Mouse (Mus musculus) forebrain, embryonic 13.5 days (tissue): Measurements from ENCODE around the gene Grifin. TPM values are rescaled to one million over a fixed set of nuclear protein-coding genes. Genes with fewer than 3 reads are reported as not detected.
A peak's percentile ranks its signal among the peaks of the same experiment; 100 is the strongest.

Experiments used
- ATAC-seq: fragments of 200-750 bp; cut with Nextera tagmentation; 2 replicates; pipeline ENCODE4 v1.8.0; 2017
- H3K27ac ChIP-seq: fragments of 300-500 bp; sonication (generic); 2 replicates; pipeline ENCODE4 v1.5.1; 2015; ENCODE audit warnings: inconsistent platforms, mild to moderate bottlenecking, moderate library complexity
- H3K27me3 ChIP-seq: fragments of 300-500 bp; sonication (generic); 2 replicates; pipeline ENCODE4 v1.6.1; 2015; ENCODE audit warnings: mild to moderate bottlenecking, inconsistent platforms
- H3K36me3 ChIP-seq: fragments of 300-500 bp; sonication (generic); 2 replicates; pipeline ENCODE4 v1.6.1; 2015; ENCODE audit warnings: mild to moderate bottlenecking, inconsistent platforms; ENCODE audit not compliant: poor library complexity, severe bottlenecking
- H3K4me1 ChIP-seq: fragments of 300-500 bp; sonication (generic); 2 replicates; pipeline ENCODE4 v1.6.1; 2015; ENCODE audit warnings: inconsistent platforms
- H3K4me2 ChIP-seq: fragments of 300-500 bp; sonication (generic); 2 replicates; pipeline ENCODE4 v1.6.1; 2015; ENCODE audit warnings: inconsistent platforms, mild to moderate bottlenecking, moderate library complexity
- H3K4me3 ChIP-seq: fragments of 300-500 bp; sonication (generic); 2 replicates; pipeline ENCODE4 v1.5.1; 2015; ENCODE audit warnings: mild to moderate bottlenecking, inconsistent platforms
- H3K9ac ChIP-seq: fragments of 300-500 bp; sonication (generic); 2 replicates; pipeline ENCODE4 v1.6.1; 2015; ENCODE audit warnings: mild to moderate bottlenecking, inconsistent platforms
- H3K9me3 ChIP-seq: fragments of 300-500 bp; sonication (generic); replicated peaks from 2 replicates; pipeline ENCODE4 v1.6.1; 2016; ENCODE audit warnings: inconsistent platforms
- WGBS: fragments of 180-500 bp; shearing (Covaris S2); methylation state at CpG from one replicate; pipeline ENCODE4 v1.1.7; 2015; 5-methylcytosine and 5-hydroxymethylcytosine counted together
- polyA plus RNA-seq: library from polyadenylated mRNA; unstranded; fragments of >200 nt; fragmentation: Nextera tagmentation; extraction: Ambion mirVana; gene quantifications from 2 replicates; pipeline ENCODE4 v1.2.1, GENCODE M21; 2015

Grifin gene
- polyA plus RNA-seq, 1 experiment from 2014 or later = 0.49 TPM

DNA sequence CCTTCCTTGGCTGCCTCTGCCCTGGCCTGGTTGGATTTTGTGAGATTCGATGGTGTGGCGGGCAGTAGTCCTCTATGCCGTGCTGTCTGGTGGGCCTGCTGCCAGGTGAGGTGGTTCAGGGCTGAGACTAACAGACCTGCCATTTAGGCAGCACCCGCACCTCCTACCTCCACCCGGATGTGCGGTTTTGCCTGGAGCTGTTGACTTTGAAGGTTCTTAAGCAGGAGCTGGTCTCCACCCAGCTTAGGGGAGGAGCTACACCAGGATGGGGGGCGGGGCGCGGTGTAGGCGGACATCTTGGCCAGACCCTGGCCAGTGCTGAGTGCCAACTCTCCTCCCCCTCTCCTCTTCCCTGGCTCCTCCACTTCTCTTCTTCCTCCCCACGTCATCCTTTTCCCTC is 2.5 kb upstream of the Grifin start:
- Histone ChIP-seq H3K36me3 (no peaks in the 10 kb centered on the region), H3K27ac (no peak overlapping the region), H3K4me2 (no peak overlapping the region), H3K27me3 (no peaks in the 10 kb centered on the region), H3K9ac (no peak overlapping the region), H3K9me3 (no peaks in the 10 kb centered on the region), H3K4me1 (peaks cover 43% of the 10 kb centered on the region), H3K4me3 (no peak overlapping the region)
- no peak for ATAC-seq
- 47% methylated on average over 11 of the region's 11 CpGs for WGBS

DNA sequence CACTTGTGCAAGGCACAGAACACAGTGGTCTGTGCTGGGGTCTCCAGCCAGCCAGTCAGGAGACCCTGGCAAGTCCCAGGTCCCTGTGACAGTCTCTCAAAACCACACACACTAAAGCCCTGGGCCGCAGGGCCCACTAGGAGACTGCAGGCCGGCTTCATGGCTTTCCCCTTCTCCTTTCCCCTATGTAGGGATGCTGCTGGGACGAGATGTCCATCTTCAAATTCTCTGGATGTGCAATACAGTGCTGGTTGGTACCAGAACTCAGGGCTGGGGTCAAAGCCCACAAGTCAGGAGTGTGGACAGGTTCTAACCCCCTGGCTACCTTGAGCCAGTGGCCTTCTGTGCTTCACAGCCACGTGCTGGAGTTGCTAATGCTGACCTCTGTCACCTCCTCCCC is 1.4 kb upstream of the Grifin start:
- H3K9ac ChIP-seq = no peak overlapping the region
- H3K9me3 ChIP-seq = no peaks in the 10 kb centered on the region

DNA sequence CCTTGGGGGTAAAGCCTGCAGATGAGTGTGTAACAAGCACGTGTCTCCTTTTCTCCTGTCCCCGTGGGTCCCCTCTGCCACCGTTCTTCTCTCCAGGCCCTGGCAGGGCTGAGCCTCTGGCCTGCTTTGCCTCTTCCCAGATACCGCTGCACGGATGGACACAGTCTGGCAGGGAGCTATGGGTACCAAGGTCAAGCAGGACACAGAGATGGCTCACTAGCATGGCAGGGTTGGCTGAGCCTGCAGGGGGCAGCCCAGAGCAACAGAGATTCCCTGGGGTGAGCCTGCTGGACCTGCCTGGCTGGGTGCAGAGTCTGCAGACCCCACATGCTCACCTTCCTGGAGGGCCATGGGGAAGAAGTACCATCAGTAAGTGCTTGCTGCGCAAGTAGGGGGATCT is 985 bp upstream of the Grifin start:
- H3K27ac ChIP-seq = no peak overlapping the region
- H3K4me3 ChIP-seq = no peak overlapping the region
- no peaks in the 10 kb centered on the region for H3K9me3 ChIP-seq
- 0 out of 2 replicates have a peak, but pooled peaks have one; percentile 28 for ATAC-seq
- 65% methylated on average over 6 of the region's 6 CpGs for WGBS
- no peak overlapping the region for H3K4me2 ChIP-seq
- H3K9ac ChIP-seq = no peak overlapping the region
- H3K27me3 ChIP-seq = no peaks in the 10 kb centered on the region
- peaks cover 39% of the 10 kb centered on the region for H3K4me1 ChIP-seq
- H3K36me3 ChIP-seq = no peaks in the 10 kb centered on the region

More for the DNA sequence above, 1.4 kb upstream of the Grifin start:
- Histone ChIP-seq H3K36me3 (no peaks in the 10 kb centered on the region), H3K4me2 (no peak overlapping the region), H3K27ac (no peak overlapping the region), H3K4me1 (peaks cover 39% of the 10 kb centered on the region), H3K4me3 (no peak overlapping the region), H3K27me3 (no peaks in the 10 kb centered on the region)
- 80% methylated on average over 4 of the region's 4 CpGs for WGBS
- ATAC-seq = no peak

DNA sequence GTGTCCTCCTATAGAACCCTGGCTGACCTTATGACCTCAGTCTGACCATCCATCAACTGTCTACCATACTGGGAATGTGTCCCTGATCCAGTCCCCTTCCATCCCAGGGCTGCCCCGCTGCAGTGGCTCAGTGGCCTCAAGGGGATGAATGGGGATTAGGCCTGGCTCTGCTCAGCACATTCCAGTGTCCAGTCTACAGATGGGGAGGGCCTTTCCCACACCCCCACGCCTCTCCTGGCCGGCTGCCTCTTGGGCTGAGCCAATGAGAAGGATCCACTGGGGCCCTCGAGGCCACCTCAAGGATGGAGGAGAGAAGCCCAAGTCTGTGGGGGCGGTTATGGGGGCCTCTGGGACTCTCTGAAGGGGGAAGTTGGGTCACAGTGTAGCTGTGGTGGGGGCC is 580 bp upstream of the Grifin start:
- Histone ChIP-seq H3K36me3 (no peaks in the 10 kb centered on the region), H3K4me3 (no peak overlapping the region), H3K9me3 (no peaks in the 10 kb centered on the region), H3K9ac (no peak overlapping the region), H3K27me3 (no peaks in the 10 kb centered on the region), H3K4me2 (no peak overlapping the region), H3K4me1 (peaks cover 39% of the 10 kb centered on the region), H3K27ac (no peak overlapping the region)
- 18% methylated on average over 5 of the region's 5 CpGs for WGBS
- ATAC-seq = 0 out of 2 replicates have a peak, but pooled peaks have one; percentile 31

DNA sequence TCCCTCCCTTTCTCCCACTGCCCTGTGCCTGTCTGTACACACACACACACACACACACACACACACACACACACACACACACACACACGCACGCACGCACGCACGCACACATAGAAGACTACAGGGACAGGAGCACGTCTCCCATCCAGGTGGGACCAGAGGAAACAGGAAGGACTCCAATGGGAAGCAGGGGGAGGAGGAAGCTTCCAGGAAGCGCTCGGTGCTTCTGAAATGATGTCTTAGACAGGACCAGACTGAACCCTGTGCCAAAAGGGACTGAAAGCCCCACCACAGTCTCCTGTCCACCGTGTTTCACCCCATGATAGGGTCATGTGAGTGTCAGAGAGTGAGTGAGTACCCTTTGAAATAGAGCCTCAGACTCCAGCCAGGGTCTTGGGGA is 2.3 kb downstream of the Grifin start:
- Histone ChIP-seq H3K4me2 (no peak overlapping the region), H3K27ac (no peak overlapping the region), H3K4me1 (peaks cover 21% of the 10 kb centered on the region), H3K9ac (no peak overlapping the region), H3K4me3 (no peak overlapping the region), H3K9me3 (no peaks in the 10 kb centered on the region), H3K36me3 (no peaks in the 10 kb centered on the region), H3K27me3 (no peaks in the 10 kb centered on the region)
- no peak for ATAC-seq
- WGBS = 75% methylated on average over 7 of the region's 9 CpGs

DNA sequence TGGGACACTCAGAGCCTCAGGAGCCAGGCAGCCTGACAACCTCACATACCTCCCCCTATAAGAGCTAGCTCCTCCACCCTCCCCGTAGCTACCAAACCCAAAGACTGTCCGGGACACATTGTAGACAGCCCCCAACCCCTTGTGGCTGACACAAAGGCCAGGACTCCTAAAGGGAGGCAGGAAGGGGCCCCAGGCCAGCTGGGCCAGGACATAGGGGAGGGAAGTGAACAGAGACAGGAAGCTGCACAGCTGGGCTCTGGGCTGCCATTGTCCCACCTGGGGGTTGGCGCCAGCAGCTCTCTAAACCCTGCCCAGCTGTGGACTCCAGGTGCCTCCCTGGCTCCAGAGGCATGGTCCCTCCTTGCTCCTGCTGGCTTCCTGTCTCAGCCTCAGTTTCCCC is 8.0 kb downstream of the Grifin start:
- Histone ChIP-seq H3K9me3 (no peaks in the 10 kb centered on the region), H3K36me3 (no peaks in the 10 kb centered on the region), H3K4me1 (no peaks in the 10 kb centered on the region), H3K4me3 (no peak overlapping the region), H3K27ac (no peak overlapping the region), H3K9ac (no peak overlapping the region), H3K4me2 (no peak overlapping the region), H3K27me3 (no peaks in the 10 kb centered on the region)
- no peak for ATAC-seq
- 60% methylated on average over 3 of the region's 3 CpGs for WGBS

DNA sequence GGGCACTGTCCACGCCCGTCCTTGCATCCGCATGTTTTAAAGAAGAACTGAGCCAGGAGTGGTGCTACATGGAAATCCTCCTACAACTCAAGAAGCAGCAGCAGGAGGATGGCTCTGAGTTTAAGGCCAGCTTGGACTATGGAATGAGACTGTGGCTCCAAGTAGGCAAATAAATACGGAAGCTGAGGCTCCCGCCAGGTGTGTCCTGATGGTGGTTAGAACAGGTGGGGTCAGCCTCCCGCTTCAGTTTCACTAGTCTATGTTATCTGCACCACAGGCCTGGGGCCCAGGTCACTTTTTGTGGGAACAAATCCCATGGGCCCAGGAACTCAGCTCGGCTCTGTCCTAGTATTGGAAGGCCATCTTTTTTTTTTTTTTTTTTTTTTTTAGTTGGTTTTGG is 11.2 kb downstream of the Grifin start:
- H3K27ac ChIP-seq = no peak overlapping the region
- no peak overlapping the region for H3K9ac ChIP-seq
- no peaks in the 10 kb centered on the region for H3K9me3 ChIP-seq
- ATAC-seq = no peak
- WGBS = 95% methylated on average over 7 of the region's 7 CpGs
- no peaks in the 10 kb centered on the region for H3K27me3 ChIP-seq
- no peak overlapping the region for H3K4me2 ChIP-seq
- peaks cover 12% of the 10 kb centered on the region; the same call in 1 of the 2 replicates for H3K4me1 ChIP-seq
- H3K36me3 ChIP-seq = no peaks in the 10 kb centered on the region
- no peak overlapping the region for H3K4me3 ChIP-seq

DNA sequence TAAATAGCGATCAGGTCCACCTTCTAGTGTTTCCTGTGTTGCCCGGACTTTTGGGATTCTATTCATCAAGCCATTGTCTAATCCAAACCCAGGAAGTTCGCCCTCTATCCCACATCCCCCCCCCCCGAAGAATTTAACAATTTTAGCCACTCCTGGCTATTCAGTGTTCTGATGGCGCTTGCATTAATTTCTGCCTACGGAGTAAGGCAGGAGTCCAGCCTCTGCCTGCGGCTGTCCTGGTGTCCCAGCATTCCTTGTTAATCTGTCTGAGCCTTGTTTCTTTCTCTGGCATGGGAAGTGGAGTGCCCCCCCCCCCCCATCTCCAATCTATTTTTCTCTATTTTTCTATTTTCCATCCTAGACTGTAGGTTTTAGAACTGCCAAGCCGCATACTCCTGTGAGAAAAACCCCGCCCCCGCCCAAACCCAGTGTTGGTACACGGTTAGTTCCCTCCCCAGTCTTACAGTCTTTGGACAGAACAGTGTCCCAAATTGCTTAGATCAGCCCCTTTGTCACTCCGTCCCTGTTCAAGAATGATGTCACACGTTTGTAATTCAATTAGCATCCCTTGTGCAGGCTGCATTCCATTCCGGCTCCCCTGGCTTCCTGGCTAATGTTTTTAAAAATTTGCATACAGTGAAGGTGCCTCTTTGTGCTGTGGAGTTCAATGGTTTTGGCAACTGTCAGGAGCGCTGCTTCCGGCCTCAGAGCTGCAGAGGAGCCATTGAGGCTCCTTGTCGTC is 15.4 kb downstream of the Grifin start:
- 6% methylated on average over 17 of the region's 17 CpGs for WGBS
- Histone ChIP-seq H3K9ac (peak overlapping the region; percentile 26; the same call in 1 of the 2 replicates), H3K4me2 (peak overlapping the region; percentile 38), H3K4me3 (no peak overlapping the region), H3K27ac (peak overlapping the region; percentile 88), H3K27me3 (no peaks in the 10 kb centered on the region), H3K9me3 (no peaks in the 10 kb centered on the region), H3K36me3 (no peaks in the 10 kb centered on the region), H3K4me1 (peaks cover 13% of the 10 kb centered on the region; the same call in 1 of the 2 replicates)
- peak; percentile 94 for ATAC-seq

DNA sequence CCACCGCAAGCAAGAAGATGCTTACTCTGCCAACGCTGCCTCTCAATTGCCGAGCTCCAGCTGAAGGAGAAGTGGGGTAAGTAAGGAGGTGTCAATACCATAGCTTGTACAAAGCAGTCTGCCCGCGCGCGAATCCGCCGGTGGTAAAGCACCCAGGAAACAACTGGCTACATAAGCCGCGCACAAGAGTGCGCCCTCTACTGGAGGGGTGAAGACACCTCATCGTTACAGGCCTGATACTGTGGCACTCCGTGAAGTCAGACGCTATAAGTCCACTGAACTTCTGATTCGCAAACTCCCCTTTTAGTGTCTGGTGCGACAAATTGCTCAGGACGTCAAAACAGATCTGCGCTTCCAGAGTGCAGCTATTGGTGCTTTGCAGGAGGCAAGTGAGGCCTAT is 18.5 kb downstream of the Grifin start:
- Histone ChIP-seq H3K27ac (no peak overlapping the region), H3K4me1 (peaks cover 27% of the 10 kb centered on the region), H3K9me3 (no peaks in the 10 kb centered on the region), H3K36me3 (no peaks in the 10 kb centered on the region), H3K9ac (no peak overlapping the region), H3K4me3 (no peak overlapping the region), H3K27me3 (no peaks in the 10 kb centered on the region), H3K4me2 (no peak overlapping the region)
- no peak for ATAC-seq
- WGBS = 88% methylated on average over 19 of the region's 19 CpGs

DNA sequence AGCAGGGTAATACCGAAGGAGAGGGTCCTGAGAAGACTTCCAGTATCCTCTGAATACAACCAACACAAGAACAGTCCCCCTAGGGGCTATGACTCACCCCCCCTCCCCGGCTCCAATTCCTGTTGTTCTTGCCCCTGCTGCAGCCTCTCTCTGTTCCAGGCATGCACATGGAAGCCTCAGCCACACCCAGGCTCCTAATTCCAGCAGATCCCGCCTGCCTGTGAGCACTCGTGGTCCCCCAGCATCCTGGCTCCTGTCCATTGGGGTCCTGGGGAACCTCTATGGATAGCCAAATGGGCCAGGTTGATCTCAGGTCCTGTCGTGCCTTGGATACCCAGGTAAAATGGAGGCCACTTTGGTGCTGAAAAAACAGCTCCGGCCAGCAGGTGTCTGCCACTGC is 19.2 kb downstream of the Grifin start:
- no peak overlapping the region; the same call in 1 of the 2 replicates for H3K9ac ChIP-seq
- no peak overlapping the region for H3K4me2 ChIP-seq
- 61% methylated on average over 6 of the region's 6 CpGs for WGBS
- no peak overlapping the region for H3K4me3 ChIP-seq
- no peaks in the 10 kb centered on the region for H3K27me3 ChIP-seq
- H3K9me3 ChIP-seq = no peaks in the 10 kb centered on the region
- H3K4me1 ChIP-seq = peaks cover 27% of the 10 kb centered on the region
- no peaks in the 10 kb centered on the region for H3K36me3 ChIP-seq
- ATAC-seq = no peak
- H3K27ac ChIP-seq = no peak overlapping the region

DNA sequence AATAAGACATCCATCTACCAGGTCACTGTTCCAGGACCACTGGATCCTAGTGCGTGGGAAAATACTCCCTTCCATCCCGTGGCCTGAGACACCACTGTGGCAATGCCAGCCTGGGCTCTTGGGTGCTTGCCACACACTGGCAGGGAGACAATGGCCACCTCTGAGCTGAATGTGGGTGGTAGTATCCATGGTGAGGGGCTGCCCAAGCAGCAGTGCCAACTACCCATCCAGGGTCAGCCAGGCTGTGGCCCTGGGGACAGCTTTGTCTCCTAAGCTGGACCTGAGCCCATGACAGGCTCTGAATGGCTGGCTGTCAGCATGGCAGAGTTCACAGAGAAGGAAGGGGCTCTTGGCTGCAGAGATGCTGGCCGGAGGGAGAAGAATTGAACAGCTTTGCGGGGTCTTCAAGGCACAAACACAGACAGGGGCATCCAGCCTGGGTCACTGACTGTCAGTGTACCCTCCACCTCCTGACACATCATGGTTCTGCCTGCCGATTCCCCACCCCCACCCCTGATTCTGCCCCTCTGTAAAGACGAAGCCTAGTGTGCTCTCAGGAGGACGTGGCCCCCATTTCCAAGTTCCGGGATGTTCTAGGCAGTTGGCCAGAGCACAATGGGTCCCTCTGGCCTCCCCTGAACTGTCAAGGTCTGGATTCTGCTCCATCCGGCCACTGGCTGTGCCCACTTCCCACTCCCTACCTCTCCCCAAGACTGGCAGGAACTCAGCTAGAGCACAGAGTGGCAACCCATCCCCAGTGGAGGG is 21.9 kb downstream of the Grifin start:
- 54% methylated on average over 9 of the region's 9 CpGs for WGBS
- peak; percentile 77 for ATAC-seq

DNA sequence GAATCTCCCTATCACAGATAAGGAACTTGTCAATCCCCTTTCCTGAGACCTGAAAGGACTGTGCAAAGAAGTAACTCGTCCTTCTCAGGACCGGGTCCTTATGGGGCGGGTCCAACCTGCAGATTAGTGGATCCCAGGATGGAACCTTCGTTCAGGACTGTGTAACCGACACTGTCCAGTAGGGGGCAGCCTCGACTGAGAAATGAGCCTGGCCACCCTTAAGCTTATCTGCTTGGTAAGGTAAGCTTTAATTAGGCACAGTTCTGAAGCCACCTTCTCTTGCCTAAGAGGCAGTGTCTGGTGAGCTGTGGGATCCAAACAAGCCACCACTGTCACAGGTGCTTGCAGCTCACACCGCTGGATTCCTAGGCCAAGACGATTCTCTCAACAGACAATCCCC is 24.8 kb downstream of the Grifin start:
- ATAC-seq = peak; percentile 54
- 14% methylated on average over 8 of the region's 8 CpGs for WGBS
- no peaks in the 10 kb centered on the region for H3K36me3 ChIP-seq
- peaks cover 22% of the 10 kb centered on the region for H3K4me1 ChIP-seq
- 0 out of 2 replicates have a peak, but pooled peaks cover 4% of the 10 kb centered on the region for H3K27me3 ChIP-seq
- H3K4me3 ChIP-seq = no peak overlapping the region
- no peak overlapping the region for H3K27ac ChIP-seq
- H3K4me2 ChIP-seq = no peak overlapping the region
- no peaks in the 10 kb centered on the region for H3K9me3 ChIP-seq
- H3K9ac ChIP-seq = no peak overlapping the region

More for the DNA sequence above, 21.9 kb downstream of the Grifin start:
- Histone ChIP-seq H3K27ac (peak overlapping the region; percentile 46; the same call in 1 of the 2 replicates), H3K4me1 (peaks cover 16% of the 10 kb centered on the region), H3K36me3 (no peaks in the 10 kb centered on the region), H3K27me3 (0 out of 2 replicates have a peak, but pooled peaks cover 4% of the 10 kb centered on the region), H3K4me2 (no peak overlapping the region), H3K4me3 (no peak overlapping the region), H3K9ac (peak overlapping the region; percentile 35; the same call in 1 of the 2 replicates), H3K9me3 (no peaks in the 10 kb centered on the region)
